Mouse (Mus musculus) splenic B cell, adult 2 months (primary cell): ENCODE measurements around the gene Aldh3b2.
A peak's percentile ranks its signal among the peaks of the same experiment; 100 is the strongest.

ENCODE experiments used
- DNase-seq: peaks from one replicate; pipeline ENCODE4 v3.0.0-alpha.2; 2011; ENCODE audit warnings: low read depth, low spot score
- H3K27me3 ChIP-seq: 2 replicates; pipeline ENCODE4 v1.6.1; 2012; ENCODE audit warnings: mild to moderate bottlenecking, low read length, moderate library complexity, mixed read lengths; ENCODE audit not compliant: control insufficient read depth, poor library complexity, insufficient read depth, severe bottlenecking
- H3K36me3 ChIP-seq: 2 replicates; pipeline ENCODE4 v1.6.1; 2012; ENCODE audit warnings: mild to moderate bottlenecking, low read length, moderate library complexity, mixed read lengths; ENCODE audit not compliant: control insufficient read depth, poor library complexity, insufficient read depth, severe bottlenecking

Gene Aldh3b2

DNA sequence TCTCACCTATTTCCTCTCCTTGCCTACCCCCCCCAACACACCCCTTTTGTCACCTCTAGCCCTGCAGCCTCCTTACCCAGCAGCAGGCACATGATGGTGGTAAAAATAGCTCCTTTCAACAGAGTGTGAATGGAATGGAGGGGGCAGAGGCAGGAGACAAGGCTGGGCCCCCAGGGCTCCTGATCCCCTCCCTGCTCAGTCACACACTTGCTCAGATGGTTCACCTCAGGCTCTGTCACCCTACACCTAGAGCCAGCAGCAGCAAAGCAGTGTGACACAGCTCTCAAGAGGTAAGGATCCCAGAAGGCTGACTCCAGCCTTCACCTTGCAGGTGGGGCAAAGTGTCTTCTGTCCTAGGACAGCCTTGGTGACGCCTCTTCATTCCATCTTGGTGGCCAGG is 31.0 kb downstream of the Aldh3b2 start, which contains the start of gene Doc2g:
Doc2g (plus strand) TSS at position 202 of the 400 bp plus-strand sequence.
- H3K36me3 ChIP-seq, result peaks cover 7% of the 10 kb centered on the region
- H3K27me3 ChIP-seq, result no peaks in the 10 kb centered on the region
- DNase-seq, result no peak

DNA sequence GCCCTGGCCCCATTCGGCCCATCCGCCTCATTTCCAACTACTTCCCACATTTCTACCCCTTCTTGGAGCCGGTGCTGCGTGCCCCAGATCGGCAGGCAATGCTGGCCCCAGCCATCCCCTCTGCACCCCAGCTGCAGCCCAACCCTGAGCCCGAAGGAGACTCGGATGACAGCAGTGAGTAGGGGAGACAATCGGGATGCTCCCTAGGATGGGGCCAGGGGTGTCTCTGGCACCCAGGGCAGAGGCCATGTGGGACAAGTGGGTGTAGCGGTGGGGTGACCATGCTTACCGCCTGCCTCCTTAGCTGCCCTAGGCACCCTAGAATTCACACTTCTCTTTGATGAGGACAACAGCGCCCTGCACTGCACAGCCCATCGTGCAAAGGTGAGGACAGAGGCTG is 31.5 kb downstream of the Aldh3b2 start:
- peaks cover 7% of the 10 kb centered on the region for H3K36me3 ChIP-seq
- DNase-seq, result no peak
- H3K27me3 ChIP-seq, result no peaks in the 10 kb centered on the region

DNA sequence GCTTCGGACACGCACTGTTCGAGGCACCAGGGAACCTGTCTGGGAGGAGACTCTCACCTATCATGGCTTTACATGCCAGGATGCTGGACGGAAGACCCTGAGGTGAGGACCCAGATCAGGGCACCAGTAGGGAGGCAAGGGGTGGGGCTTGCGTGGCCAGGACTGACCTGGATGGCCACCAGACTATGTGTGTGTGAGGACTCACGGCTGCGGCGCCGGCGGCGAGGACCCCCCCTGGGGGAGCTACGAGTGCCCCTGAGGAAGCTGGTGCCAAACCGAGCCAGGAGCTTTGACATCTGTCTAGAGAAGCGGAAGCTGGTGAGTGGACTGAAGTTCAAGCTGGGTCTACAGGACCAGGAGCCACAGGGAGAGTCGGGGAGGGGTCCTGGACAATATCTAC is 32.2 kb downstream of the Aldh3b2 start:
- peaks cover 7% of the 10 kb centered on the region for H3K36me3 ChIP-seq
- DNase-seq, result no peak
- no peaks in the 10 kb centered on the region for H3K27me3 ChIP-seq

DNA sequence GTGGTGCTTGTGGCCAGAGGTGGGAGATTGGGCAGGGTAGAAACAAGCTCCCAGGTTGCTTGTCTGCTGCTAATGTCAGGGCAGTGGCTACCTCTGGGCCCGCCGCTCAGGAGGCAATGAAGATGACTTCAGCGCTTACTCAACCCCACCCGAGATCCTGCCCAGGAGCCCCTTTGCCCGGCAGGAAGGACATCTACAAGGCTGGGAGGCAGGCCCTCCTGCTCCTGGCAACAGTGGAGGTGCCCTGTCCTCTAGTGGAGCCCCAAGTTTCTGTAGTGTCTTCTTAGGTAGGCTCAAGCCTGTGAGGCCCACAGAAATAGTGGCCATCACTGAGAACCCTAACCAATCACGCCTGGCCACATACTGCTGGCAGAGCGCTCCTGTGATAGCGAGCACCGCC is 33.0 kb downstream of the Aldh3b2 start:
- DNase-seq, result no peak
- Histone ChIP-seq H3K27me3 (no peaks in the 10 kb centered on the region), H3K36me3 (peaks cover 7% of the 10 kb centered on the region)

DNA sequence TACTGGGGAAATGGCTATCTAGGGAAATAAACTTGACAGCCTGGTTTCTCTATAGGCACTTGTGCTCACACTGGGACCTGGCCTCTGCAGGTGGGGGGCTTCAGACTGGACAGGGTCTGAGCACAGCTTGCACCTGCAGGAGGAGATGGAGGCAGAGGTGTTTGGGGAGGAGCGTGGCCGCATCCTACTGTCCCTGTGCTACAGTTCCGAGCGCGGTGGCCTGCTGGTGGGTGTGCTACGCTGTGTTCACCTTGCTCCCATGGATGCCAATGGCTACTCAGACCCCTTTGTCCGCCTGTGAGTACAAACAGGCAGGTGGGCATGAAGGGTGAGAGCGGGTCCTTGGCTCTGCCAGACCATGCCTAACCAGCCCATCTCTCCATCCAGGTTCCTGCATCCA is 33.8 kb downstream of the Aldh3b2 start:
- Histone ChIP-seq H3K36me3 (peaks cover 7% of the 10 kb centered on the region), H3K27me3 (no peaks in the 10 kb centered on the region)
- DNase-seq, result no peak

DNA sequence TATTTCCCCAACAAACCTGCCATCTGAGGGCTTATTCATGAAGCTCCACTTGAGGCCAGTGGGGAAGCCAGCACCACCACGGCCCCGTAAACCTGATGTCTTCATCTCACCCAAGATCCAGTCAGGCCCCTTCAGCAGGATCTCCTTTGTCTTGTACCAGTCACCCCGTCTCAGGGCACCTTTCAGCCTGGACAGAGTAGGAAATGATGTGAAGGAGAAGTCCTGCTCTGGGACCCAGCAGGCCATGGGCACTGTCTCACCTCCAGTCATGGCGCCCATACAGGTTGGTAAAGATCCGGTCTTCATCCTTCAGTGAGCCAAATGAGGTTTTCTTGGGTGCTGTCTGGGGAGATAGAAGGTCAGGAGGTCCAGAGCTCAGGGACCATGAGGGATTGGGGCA is 39.0 kb downstream of the Aldh3b2 start:
- peaks cover 6% of the 10 kb centered on the region for H3K36me3 ChIP-seq
- DNase-seq, result no peak
- no peaks in the 10 kb centered on the region for H3K27me3 ChIP-seq

DNA sequence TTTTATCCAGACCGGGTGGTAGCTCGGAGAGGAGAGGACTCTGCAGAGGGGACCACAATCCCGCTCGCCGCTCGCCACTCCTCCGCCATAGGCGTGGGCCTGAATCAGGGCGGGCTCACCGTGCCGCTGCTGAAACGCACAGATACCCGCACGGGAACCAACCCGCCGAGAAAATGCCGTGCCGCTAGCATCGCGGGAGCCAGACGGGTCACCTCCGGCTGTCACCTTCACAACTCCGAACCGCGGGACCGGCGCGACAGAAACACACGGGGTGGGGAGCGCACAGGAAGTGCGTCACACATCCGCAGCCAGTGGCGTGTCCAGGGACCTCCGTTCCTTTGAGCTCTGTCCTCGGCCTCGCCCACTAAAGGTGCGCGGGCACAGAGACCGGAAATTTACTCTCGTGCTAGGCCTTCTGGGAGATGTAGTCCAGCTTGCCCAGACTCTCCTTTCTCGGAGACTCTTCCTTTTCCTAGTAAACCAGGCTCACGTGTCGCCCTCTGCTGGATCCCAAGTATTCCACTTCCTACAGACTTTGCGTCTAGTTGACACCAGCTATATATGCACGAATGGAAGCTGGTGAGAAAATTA is 40.4 kb downstream of the Aldh3b2 start, which contains the start of gene Ndufv1:
Ndufv1 (minus strand) TSS at position 375 of the 591 bp plus-strand sequence.
- no peaks in the 10 kb centered on the region for H3K27me3 ChIP-seq
- peak; percentile 96 for DNase-seq

DNA sequence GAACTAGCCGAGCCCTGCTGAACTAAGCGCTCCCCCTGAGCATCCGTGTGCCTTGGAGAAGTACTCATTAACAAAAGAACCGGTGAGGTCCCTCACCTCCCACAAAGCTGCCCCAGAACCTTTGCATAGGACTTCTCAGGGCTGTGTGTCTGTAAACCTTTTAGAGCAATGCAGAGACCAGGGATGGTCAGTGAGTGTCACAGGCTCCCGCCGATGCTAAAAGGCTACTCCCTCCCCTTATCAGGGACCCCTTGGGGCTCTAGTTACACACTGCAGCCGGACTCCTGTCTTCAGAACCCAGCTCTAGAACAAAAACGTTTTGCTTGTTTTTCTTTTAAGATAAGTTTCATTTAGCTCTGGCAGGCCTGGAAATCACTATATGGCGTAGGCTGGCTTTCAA is 40.9 kb downstream of the Aldh3b2 start:
- no peak for DNase-seq
- H3K36me3 ChIP-seq, result no peaks in the 10 kb centered on the region
- no peaks in the 10 kb centered on the region for H3K27me3 ChIP-seq

More for the DNA sequence above, 40.4 kb downstream of the Aldh3b2 start, which contains the start of gene Ndufv1:
- H3K36me3 ChIP-seq, result peaks cover 2% of the 10 kb centered on the region; the same call in 1 of the 2 replicates

DNA sequence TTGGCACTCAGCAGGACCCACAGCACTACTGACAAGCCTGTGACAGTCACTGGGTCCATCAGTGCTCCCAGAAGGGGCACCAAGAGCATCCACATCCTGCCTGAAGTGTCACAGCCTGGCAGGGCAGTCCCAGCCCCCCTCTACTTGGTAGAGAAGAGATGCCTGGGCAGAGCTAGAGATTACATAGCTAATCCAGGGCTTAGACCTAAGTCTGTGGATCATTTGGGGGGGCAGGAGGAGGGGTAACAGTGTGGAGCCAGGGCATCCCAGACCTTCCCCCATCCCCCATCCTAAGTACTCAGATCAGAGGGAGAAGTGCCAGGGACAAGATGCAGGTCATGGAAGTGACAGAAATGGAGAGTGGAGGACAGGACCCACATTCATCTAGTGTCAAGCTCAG is 42.7 kb downstream of the Aldh3b2 start:
- DNase-seq, result no peak
- Histone ChIP-seq H3K36me3 (no peaks in the 10 kb centered on the region), H3K27me3 (no peaks in the 10 kb centered on the region)

DNA sequence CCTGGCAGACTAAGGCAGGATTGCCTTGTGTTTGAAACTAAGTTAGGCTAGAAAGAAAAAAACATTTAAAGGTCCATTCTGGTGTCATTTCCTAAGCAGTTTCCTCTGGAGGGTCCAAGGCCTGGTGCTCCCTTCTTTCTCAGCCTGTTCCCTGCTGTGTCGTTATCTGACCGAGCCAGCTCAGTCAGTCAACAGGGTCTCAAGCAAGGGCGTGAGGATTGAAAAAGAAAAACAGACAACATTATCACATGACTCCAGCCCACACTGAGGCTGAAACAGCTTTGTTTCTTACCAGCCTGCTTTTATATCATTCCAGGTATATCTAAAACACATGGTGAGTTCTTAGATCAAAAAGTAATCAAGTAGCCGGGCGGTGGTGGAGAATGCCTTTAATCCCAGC is 43.5 kb downstream of the Aldh3b2 start:
- Histone ChIP-seq H3K27me3 (no peaks in the 10 kb centered on the region), H3K36me3 (no peaks in the 10 kb centered on the region)
- DNase-seq, result no peak

DNA sequence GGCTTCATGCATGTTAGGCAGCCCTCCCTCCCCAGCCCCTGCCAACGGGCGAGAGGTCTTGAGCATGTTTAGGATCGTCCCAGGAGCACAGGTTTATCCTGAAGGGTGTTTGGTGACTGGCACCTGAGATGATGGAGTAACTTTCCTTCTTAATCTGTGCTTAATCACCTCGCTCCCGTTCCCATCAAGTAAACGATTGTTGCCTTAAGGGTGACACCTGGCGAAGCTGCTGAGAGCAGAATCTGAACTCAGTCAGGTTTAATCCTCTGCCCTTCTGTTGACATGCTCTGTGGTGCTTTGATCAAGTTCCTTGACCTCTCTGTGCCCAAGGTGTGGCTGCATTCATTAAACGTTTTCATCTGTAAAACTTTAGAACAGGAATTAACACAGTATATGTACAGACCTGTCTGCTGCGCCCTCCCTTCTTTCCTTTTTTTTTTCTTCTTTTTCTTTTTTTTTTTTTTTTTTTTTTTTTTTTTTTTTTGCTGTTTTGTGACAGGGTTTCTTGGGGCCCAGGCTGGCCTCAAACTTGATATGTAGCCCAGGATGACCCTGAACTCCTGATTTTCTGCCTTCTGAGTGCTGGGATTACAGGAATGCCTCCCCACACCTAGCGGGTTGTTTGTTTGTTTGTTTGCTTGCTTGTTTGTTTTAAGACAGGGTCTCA is 45.9 kb downstream of the Aldh3b2 start:
- Histone ChIP-seq H3K36me3 (no peaks in the 10 kb centered on the region), H3K27me3 (no peaks in the 10 kb centered on the region)
- DNase-seq, result no peak

DNA sequence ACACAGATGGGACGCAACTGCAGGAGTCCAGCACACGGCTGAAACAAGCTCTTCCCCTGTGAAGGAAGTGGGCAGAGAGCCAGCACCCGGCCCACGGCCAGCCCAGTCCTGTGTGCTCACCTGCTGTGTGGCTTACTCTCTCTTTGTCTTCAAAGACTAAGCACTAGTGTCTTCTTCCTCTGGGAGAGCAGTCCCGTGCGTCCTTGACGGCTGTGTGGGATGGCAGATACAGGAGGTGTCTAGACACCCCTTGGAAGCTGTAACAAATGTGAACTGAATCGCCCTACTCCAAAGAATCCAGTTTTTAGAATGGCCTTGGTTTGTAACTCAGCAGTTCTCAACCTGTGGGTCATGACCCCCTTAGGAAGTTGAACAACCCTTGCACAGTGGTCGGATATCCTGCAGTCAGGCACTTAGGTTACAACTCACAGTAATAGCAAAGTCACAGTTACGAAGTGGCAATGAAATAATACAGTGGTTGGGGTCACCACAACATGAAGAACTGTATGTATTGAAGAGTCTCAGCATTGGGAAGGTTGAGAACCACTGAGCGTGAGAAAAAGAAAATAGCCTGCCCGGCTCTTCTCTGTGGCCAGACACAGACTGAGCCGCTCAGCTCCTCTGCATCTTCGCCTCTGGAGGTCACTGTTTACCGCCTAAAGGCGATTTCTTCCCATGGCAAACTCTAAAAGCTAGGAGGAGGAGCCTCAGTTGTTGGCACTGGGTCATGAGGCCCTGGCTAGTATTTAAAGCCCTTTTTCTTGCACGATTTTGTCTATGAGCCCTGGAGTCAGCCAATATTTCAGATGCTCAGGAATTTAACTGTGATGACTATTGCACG is 46.8 kb downstream of the Aldh3b2 start:
- no peaks in the 10 kb centered on the region for H3K27me3 ChIP-seq
- peak; percentile 85 for DNase-seq

DNA sequence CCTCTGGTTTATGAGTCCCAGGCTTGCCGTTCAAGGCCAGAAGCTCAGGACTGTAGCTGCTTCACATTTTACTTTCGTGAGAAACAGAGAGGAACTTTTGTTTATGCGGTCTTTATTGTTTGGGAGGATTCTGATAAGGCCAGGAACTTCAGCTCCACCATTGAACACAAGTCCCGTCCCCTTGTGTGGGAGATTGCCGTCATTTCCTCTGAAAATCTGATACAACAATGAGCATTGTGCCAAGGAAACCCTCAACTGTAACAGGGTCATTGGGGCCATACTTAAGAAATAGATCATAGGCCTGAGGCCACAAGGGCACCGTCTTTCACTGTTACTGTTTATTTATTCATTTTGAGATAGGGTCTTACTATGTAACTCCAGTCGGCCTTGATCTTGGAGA is 51.1 kb downstream of the Aldh3b2 start:
- Histone ChIP-seq H3K27me3 (no peaks in the 10 kb centered on the region), H3K36me3 (no peaks in the 10 kb centered on the region)
- DNase-seq, result no peak

More for the DNA sequence above, 46.8 kb downstream of the Aldh3b2 start:
- no peaks in the 10 kb centered on the region for H3K36me3 ChIP-seq

DNA sequence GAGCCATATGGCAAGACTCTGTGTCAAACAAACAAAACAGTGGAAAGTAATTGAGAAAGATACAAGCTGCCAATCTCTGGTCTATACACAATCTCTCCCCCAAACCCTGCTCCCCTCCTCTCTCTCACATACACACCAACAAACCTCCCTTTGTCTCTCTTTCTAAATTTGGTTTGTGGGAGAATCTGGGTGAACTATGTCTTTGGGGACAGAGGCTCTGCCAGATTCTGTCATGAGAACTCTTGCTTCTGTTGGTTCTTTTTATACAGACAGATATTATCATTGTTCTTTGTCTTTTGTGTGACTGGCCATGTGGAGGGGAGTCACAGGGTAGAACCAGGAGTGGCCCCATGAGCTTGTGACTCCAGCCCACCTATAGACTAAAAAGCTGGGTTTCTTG is 55.4 kb downstream of the Aldh3b2 start:
- Histone ChIP-seq H3K36me3 (no peaks in the 10 kb centered on the region), H3K27me3 (no peaks in the 10 kb centered on the region)
- no peak for DNase-seq
